Mouse (Mus musculus) liver, adult 2 months (tissue): ENCODE measurements around the gene Senp3. TPM values are rescaled to one million over a fixed set of nuclear protein-coding genes. Genes with fewer than 3 reads are reported as not detected.

ENCODE experiments used
- DNase-seq: peaks from one replicate; pipeline ENCODE4 v3.0.0-alpha.2; 2011; ENCODE audit warnings: low read depth, low spot score; ENCODE audit errors: extremely low read depth
- H3K27ac ChIP-seq: fragments of 200-500 bp; replicated peaks from 2 replicates; pipeline ENCODE4 v1.5.1; 2012; ENCODE audit warnings: low read depth, mild to moderate bottlenecking, control low read depth, inconsistent platforms, low read length; ENCODE audit not compliant: insufficient read depth
- H3K27me3 ChIP-seq: fragments of 200-500 bp; 2 replicates; pipeline ENCODE4 v1.6.1; 2012; ENCODE audit warnings: mild to moderate bottlenecking, moderate library complexity, low read length, inconsistent platforms; ENCODE audit not compliant: control insufficient read depth, insufficient read depth
- H3K36me3 ChIP-seq: fragments of 200-500 bp; 2 replicates; pipeline ENCODE4 v1.6.1; 2012; ENCODE audit warnings: low read length, inconsistent platforms; ENCODE audit not compliant: control insufficient read depth, insufficient read depth
- H3K4me1 ChIP-seq: fragments of 200-500 bp; 2 replicates; pipeline ENCODE4 v1.6.1; 2011; ENCODE audit warnings: low read length; ENCODE audit not compliant: control insufficient read depth, insufficient read depth
- H3K4me3 ChIP-seq: fragments of 200-500 bp; 2 replicates; pipeline ENCODE4 v1.5.1; 2011; ENCODE audit warnings: low read depth, mild to moderate bottlenecking, control low read depth, low read length, moderate library complexity; ENCODE audit not compliant: insufficient read depth
- H3K79me2 ChIP-seq: fragments of 200-500 bp; 2 replicates; pipeline ENCODE4 v1.6.1; 2012; ENCODE audit warnings: inconsistent platforms, mild to moderate bottlenecking, low read length, moderate library complexity; ENCODE audit not compliant: control insufficient read depth, insufficient read depth
- H3K9ac ChIP-seq: fragments of 200-500 bp; 2 replicates; pipeline ENCODE4 v1.6.1; 2012; ENCODE audit warnings: low read depth, mild to moderate bottlenecking, control low read depth, inconsistent platforms, low read length
- CTCF ChIP-seq: fragments of 200-500 bp; IDR thresholded peaks from 2 replicates; pipeline ENCODE4 v1.5.1; 2011; ENCODE audit warnings: low read depth, low read length, control low read depth
- POLR2A ChIP-seq: fragments of 200-500 bp; IDR thresholded peaks from 2 replicates; pipeline ENCODE4 v1.6.1; 2011; ENCODE audit warnings: low read length, control low read depth; ENCODE audit not compliant: insufficient read depth; ENCODE audit errors: extremely low read depth
- WGBS: fragments of 180-500 bp; shearing (Covaris S2); methylation state at CpG from one replicate; pipeline ENCODE4 v1.1.7; 2018; 5-methylcytosine and 5-hydroxymethylcytosine counted together
- polyA plus RNA-seq: library from polyadenylated mRNA; depleted of rRNA; stranded (reverse); fragments of >200 nt; gene quantifications from 2 replicates; pipeline ENCODE4 v1.2.3, GENCODE M21; 2012
- total RNA-seq: library from RNA; depleted of rRNA; stranded (reverse); fragments of >200 nt; gene quantifications from 2 replicates; pipeline ENCODE4 v1.2.3, GENCODE M21; 2014

Gene Senp3
- total and polyA plus RNA-seq, 2 experiments: 25.8 to 26.2 TPM

- H3K4me3 ChIP-seq: no peak overlapping the region
- peak; percentile 84 for DNase-seq
- H3K4me1 ChIP-seq: peaks cover 7% of the 10 kb centered on the region; the same call in 1 of the 2 replicates
- no peaks in the 10 kb centered on the region for H3K36me3 ChIP-seq
- H3K27ac ChIP-seq: peak overlapping the region; percentile 27; the same call in 1 of the 2 replicates
- H3K27me3 ChIP-seq: no peaks in the 10 kb centered on the region
- WGBS: 31% methylated on average over 6 of the region's 6 CpGs
- no peak for TF ChIP-seq CTCF
- TF ChIP-seq POLR2A: no peak
- H3K9ac ChIP-seq: no peak overlapping the region
- H3K79me2 ChIP-seq: no peaks in the 10 kb centered on the region
These were observed 11.0 kb upstream of the Senp3 start for GRCm38 (mm10) chr11:69692863-69693262.

DNA sequence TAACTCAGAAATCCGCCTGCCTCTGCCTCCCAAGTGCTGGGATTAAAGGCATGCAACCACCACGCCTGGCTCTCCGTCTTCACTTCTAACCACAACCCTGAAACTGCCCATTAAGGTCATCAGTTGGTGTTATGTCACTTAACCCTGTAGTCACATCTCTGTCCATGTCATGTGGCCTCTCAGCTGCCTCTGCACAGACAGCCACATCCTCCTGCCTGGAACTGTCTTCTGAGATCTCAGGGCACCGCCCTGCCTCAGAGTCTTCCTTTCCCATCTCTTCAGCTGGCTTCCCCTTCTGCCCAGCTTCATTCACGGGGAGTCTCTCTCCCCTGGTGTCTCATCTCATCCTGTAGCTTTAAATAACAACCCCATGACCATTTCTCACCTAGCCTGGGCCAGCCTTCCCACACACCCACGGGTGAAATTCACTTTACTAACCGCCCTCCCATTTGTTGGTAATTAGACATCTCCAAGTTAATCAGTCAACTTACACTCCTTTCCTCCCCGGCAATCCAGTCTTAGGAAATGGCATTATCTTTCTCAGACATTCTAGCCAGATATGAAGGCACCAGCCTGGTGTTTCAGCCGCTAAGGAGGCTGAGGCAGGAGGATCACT, 10.4 kb upstream of the Senp3 start:
- no peaks in the 10 kb centered on the region for H3K27me3 ChIP-seq
- no peaks in the 10 kb centered on the region for H3K79me2 ChIP-seq
- peaks cover 7% of the 10 kb centered on the region; the same call in 1 of the 2 replicates for H3K4me1 ChIP-seq
- WGBS: 66% methylated on average over 9 of the region's 9 CpGs
- H3K27ac ChIP-seq: peak overlapping the region; percentile 27; the same call in 1 of the 2 replicates
- TF ChIP-seq POLR2A (no peak), CTCF (no peak)
- no peak overlapping the region for H3K9ac ChIP-seq
- DNase-seq: no peak
- no peaks in the 10 kb centered on the region for H3K36me3 ChIP-seq
- no peak overlapping the region for H3K4me3 ChIP-seq

DNA sequence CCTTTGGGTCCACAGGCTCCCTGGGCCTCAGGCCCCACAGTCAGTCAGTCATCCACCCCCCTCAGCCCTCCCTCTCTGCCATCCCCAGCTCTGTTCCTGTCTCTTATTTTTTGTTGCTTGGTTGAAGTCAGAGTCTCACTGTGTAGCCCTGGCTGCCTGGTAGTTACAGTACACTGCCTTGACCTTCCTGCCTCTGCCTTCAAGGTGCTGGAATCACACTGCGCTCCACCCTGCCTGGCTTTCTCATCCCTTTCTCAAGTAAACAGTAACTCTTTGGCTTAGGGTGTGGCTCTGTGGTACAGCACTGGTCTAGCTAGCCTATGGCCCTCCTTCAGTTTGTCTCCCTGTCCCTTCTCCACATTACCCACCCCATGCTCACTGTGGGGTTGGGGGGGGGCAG, 8.0 kb upstream of the Senp3 start:
- DNase-seq: no peak
- Histone ChIP-seq H3K27me3 (no peaks in the 10 kb centered on the region), H3K79me2 (no peaks in the 10 kb centered on the region), H3K4me3 (no peak overlapping the region), H3K36me3 (no peaks in the 10 kb centered on the region), H3K4me1 (peaks cover 16% of the 10 kb centered on the region), H3K27ac (no peak overlapping the region), H3K9ac (no peak overlapping the region)
- 93% methylated on average over 1 of the region's 1 CpGs for WGBS
- TF ChIP-seq POLR2A: no peak

DNA sequence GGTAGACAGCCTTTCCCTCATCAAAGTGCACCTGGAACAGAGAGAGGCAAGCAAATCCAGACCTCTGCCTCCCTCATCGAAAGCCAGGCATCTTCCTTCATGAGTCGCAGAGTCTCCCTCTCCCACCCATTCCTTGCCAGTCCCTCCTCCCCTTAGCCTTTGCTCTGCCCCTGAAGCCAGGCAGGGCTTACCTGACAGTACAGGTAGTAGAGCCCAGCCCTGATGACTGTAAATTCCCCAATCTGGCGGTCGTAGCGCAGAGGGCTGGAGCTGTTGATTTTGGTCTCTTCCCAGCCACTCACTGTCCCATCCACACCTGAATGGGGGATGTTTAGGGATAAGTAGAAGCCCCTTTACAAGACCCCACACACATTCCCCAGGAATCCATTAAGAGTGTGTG, 5.2 kb upstream of the Senp3 start:
- TF ChIP-seq POLR2A (no peak), CTCF (no peak)
- Histone ChIP-seq H3K4me3 (no peak overlapping the region), H3K79me2 (no peaks in the 10 kb centered on the region), H3K4me1 (peaks cover 9% of the 10 kb centered on the region), H3K27me3 (no peaks in the 10 kb centered on the region), H3K9ac (no peak overlapping the region), H3K27ac (no peak overlapping the region), H3K36me3 (no peaks in the 10 kb centered on the region)
- WGBS: 72% methylated on average over 5 of the region's 5 CpGs
- DNase-seq: no peak

DNA sequence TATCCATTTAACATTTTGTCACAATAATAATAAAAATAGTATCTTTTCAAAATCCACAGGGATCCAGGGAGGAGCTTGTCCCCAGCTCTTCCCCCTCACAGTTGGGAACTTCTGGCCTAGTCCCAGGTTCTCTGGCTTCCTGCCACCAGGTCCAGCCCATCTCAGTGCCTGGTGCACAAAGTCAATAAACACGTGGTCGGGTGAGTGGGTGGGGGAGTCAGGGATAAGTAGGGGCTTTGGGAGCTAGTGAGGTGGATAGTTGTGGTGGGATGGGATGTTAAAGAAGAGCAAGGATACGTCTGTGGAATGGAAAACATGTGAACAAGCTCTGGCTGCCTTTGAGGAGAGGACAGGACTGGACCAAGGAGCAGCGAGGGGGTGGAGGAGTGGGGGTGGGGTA, 4.5 kb upstream of the Senp3 start:
- peak; percentile 35 for DNase-seq

GRCm38 (mm10) chr11:69685526-69686148, 3.8 kb upstream of the Senp3 start, which contains the start of gene Tnfsf13:
Gene Tnfsf13 (minus strand): TSS chr11:69685784.
- peak; percentile 91 for DNase-seq
- Histone ChIP-seq H3K79me2 (peaks cover 8% of the 10 kb centered on the region; the same call in 1 of the 2 replicates), H3K27me3 (no peaks in the 10 kb centered on the region), H3K36me3 (no peaks in the 10 kb centered on the region), H3K4me1 (peaks cover 11% of the 10 kb centered on the region), H3K4me3 (peak within 1 kb of the TSS; percentile 26), H3K27ac (peak within 1 kb of the TSS; percentile 80), H3K9ac (peak within 1 kb of the TSS; percentile 54)
- no peak for TF ChIP-seq CTCF
- no peak for TF ChIP-seq POLR2A
- 1% methylated on average over 10 of the region's 10 CpGs for WGBS

More for the DNA sequence above, 4.5 kb upstream of the Senp3 start:
- Histone ChIP-seq H3K27ac (peak overlapping the region; percentile 44; the same call in 1 of the 2 replicates), H3K4me1 (peaks cover 9% of the 10 kb centered on the region), H3K4me3 (no peak overlapping the region), H3K36me3 (no peaks in the 10 kb centered on the region), H3K27me3 (no peaks in the 10 kb centered on the region), H3K79me2 (peaks cover 3% of the 10 kb centered on the region; the same call in 1 of the 2 replicates), H3K9ac (no peak overlapping the region)
- TF ChIP-seq POLR2A: no peak
- TF ChIP-seq CTCF: no peak
- 7% methylated on average over 4 of the region's 4 CpGs for WGBS
